Mouse (Mus musculus) WW6 (cell line): ENCODE measurements around the gene Cfap206.

Experiments used
- DNase-seq: peaks from one replicate; pipeline ENCODE4 v3.0.0-alpha.2; 2013; ENCODE audit warnings: low read depth, low spot score

Gene Cfap206

GRCm38 (mm10) chr4:34673721-34674120 lies 56.3 kb downstream of the Cfap206 start:
- no peak for DNase-seq

DNA sequence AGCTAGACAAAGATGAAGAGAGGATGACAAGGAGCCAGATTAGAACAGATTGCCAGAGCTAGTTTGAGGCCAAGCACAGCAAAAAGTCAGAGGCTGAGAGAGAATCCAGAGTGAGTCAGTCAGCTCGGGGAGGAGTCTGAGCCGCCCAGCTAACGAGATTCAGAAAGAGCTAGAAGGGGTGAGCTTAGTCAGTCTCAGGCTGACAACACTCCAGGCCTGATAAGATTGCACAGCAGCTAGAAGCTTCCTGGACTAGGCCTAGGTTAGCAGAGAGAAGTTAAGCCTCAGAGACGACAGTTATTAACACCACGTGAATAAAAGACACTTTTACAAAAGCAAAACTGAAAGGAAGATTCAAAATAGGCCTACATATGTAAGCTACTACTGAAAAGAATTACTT lies 62.1 kb downstream of the Cfap206 start:
- no peak for DNase-seq

GRCm38 (mm10) chr4:34661927-34662326 lies 68.1 kb downstream of the Cfap206 start:
- DNase-seq: no peak

- DNase-seq: no peak
Observed at GRCm38 (mm10) chr4:34661514-34661913, 68.5 kb downstream of the Cfap206 start.

DNA sequence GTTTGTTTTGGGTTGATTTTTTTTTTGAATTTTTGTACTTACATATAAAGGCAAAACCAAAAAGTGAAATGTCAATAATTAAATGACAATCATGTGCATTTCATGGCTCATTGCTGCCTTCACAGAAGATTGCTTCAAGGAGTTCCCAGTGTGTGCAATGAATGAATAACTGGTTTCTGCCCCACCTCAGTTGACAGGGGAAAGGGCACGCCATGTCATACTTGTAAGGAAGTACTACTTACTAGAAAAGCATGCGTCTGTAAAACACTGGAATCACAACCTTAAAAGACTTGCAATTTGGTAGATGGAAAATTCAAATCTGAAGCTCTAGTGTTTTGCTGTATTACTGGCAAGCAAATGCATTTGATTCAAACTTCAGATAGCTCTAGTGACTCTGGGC lies 71.0 kb downstream of the Cfap206 start:
- DNase-seq: no peak

DNA sequence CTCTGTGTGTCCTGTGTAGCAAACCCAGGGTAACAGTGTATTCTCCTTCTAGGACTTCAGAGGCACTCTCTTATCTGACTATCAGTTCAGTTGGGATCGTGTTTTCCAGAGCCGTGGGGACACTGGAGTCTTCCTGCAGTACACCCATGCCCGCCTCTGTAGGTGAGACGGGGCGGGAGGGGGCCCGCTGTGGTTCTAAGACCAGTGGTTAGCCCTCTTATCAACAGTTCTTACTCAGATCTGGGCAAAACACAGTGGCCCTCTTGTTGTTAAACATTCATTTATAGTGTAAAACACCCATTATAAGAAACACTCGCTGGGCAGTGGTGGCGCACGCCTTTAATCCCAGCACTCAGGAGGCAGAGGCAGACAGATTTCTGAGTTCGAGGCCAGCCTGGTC lies 73.9 kb downstream of the Cfap206 start:
- DNase-seq: no peak

- no peak for DNase-seq
Observed at GRCm38 (mm10) chr4:34653179-34653578, 76.8 kb downstream of the Cfap206 start.

DNA sequence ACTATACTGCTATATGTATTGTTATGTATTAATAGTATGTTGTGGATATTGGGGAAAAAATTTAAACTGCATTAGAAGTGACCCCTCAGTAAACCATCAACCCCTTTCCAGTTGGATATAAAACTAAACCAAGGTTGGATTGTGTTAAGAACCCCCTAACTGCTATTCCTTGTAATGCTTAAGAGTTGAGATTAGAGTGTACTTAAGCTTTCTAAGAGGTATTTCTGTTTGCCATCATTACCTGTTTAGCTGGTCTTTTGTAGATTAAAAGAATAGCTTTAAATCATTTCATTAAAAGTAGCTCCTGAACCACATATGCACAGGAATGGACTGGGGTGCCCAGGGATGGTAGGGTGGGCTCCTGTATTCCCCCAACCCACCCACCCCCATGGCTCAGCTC lies 85.2 kb downstream of the Cfap206 start:
- DNase-seq: no peak

GRCm38 (mm10) chr4:34640731-34641130 lies 89.3 kb downstream of the Cfap206 start:
- no peak for DNase-seq

- DNase-seq: no peak
Observed at GRCm38 (mm10) chr4:34639745-34640364, 90.2 kb downstream of the Cfap206 start.
